Mouse (Mus musculus) lung, adult 2 months (tissue): Measurements from ENCODE around the gene Hscb. TPM values are rescaled to one million over a fixed set of nuclear protein-coding genes. Genes with fewer than 3 reads are reported as not detected.

Source experiments
- DNase-seq: peaks from one replicate; pipeline ENCODE4 v3.0.0; 2022
- H3K4me1 ChIP-seq: fragments of 200-500 bp; 2 replicates; pipeline ENCODE4 v1.6.1; 2011; ENCODE audit warnings: low read length; ENCODE audit not compliant: control insufficient read depth, insufficient read depth
- H3K4me3 ChIP-seq: fragments of 200-500 bp; replicated peaks from 2 replicates; pipeline ENCODE3; 2011; ENCODE audit warnings: low read depth, mild to moderate bottlenecking, control low read depth, low read length; ENCODE audit errors: extremely low read depth
- CTCF ChIP-seq: fragments of 200-500 bp; IDR thresholded peaks from 2 replicates; pipeline ENCODE4 v1.5.1; 2011; ENCODE audit warnings: mild to moderate bottlenecking, low read length, control low read depth; ENCODE audit not compliant: insufficient read depth
- POLR2A ChIP-seq: fragments of 200-500 bp; IDR thresholded peaks from 2 replicates; pipeline ENCODE4 v1.6.1; 2011; ENCODE audit warnings: low read depth, mild to moderate bottlenecking, control low read depth, low read length, borderline replicate concordance; ENCODE audit errors: extremely low read depth
- WGBS: fragments of 180-500 bp; shearing (Covaris S2); methylation state at CpG from one replicate; pipeline ENCODE4 v1.1.7; 2018; 5-methylcytosine and 5-hydroxymethylcytosine counted together
- polyA plus RNA-seq: library from polyadenylated mRNA; depleted of rRNA; stranded (reverse); fragments of >200 nt; gene quantifications from 2 replicates; pipeline ENCODE4 v1.2.3, GENCODE M21; 2012

The Hscb gene
- polyA plus RNA-seq, 1 experiment: 13.5 TPM

- TF ChIP-seq POLR2A: no peak
- peak; percentile 70 for TF ChIP-seq CTCF
- no peak overlapping the region for H3K4me3 ChIP-seq
- peak; percentile 58 for DNase-seq
- peaks cover 4% of the 10 kb centered on the region; the same call in 1 of the 2 replicates for H3K4me1 ChIP-seq
- 17% methylated on average over 3 of the region's 3 CpGs for WGBS
Observed at GRCm38 (mm10) chr5:110835959-110836358, 3.6 kb downstream of the Hscb start.

GRCm38 (mm10) chr5:110831036-110831720 lies 8.4 kb downstream of the Hscb start:
- no peak for DNase-seq
- TF ChIP-seq POLR2A (no peak), CTCF (no peak)
- 91% methylated on average over 5 of the region's 5 CpGs for WGBS

GRCm38 (mm10) chr5:110827576-110827975 lies 12.0 kb downstream of the Hscb start:
- no peak for TF ChIP-seq POLR2A
- TF ChIP-seq CTCF: no peak
- no peak overlapping the region for H3K4me3 ChIP-seq
- no peak for DNase-seq
- WGBS: 92% methylated on average over 5 of the region's 5 CpGs
- H3K4me1 ChIP-seq: no peaks in the 10 kb centered on the region

More at GRCm38 (mm10) chr5:110831036-110831720, 8.4 kb downstream of the Hscb start:
- no peaks in the 10 kb centered on the region; the same call in 1 of the 2 replicates for H3K4me1 ChIP-seq
- no peak overlapping the region for H3K4me3 ChIP-seq

- WGBS: 84% methylated on average over 8 of the region's 8 CpGs
- TF ChIP-seq CTCF: no peak
- no peak for TF ChIP-seq POLR2A
- no peak for DNase-seq
- Histone ChIP-seq H3K4me1 (no peaks in the 10 kb centered on the region), H3K4me3 (no peak overlapping the region)
Observed at GRCm38 (mm10) chr5:110826781-110827495, 12.6 kb downstream of the Hscb start.

GRCm38 (mm10) chr5:110824421-110824820 lies 15.2 kb downstream of the Hscb start:
- no peaks in the 10 kb centered on the region for H3K4me1 ChIP-seq
- TF ChIP-seq CTCF: no peak
- TF ChIP-seq POLR2A: no peak
- no peak overlapping the region for H3K4me3 ChIP-seq
- no peak for DNase-seq
- WGBS: 81% methylated on average over 4 of the region's 4 CpGs

GRCm38 (mm10) chr5:110809667-110810325 lies 29.8 kb downstream of the Hscb start, which contains the start of gene Ulk1:
Gene Ulk1, minus strand, starts transcription at chr5:110810097.
- 1% methylated on average over 80 of the region's 80 CpGs for WGBS
- TF ChIP-seq POLR2A (peak; percentile 96), CTCF (no peak)
- Histone ChIP-seq H3K4me3 (peak within 1 kb of the TSS; percentile 87), H3K4me1 (peaks cover 9% of the 10 kb centered on the region)
- peak; percentile 99 for DNase-seq

GRCm38 (mm10) chr5:110808821-110809666 lies 30.5 kb downstream of the Hscb start:
- under 1% methylated on average over 27 of the region's 27 CpGs for WGBS
- DNase-seq: peak; percentile 48
- TF ChIP-seq POLR2A (no peak), CTCF (no peak)
- Histone ChIP-seq H3K4me1 (peaks cover 9% of the 10 kb centered on the region), H3K4me3 (peak overlapping the region; percentile 87)

- H3K4me1 ChIP-seq: peaks cover 9% of the 10 kb centered on the region
- TF ChIP-seq POLR2A: peak; percentile 43; the same call in 1 of the 2 replicates
- no peak for TF ChIP-seq CTCF
- peak; percentile 92 for DNase-seq
- H3K4me3 ChIP-seq: peak overlapping the region; percentile 87
- WGBS: 1% methylated on average over 14 of the region's 14 CpGs
Observed at GRCm38 (mm10) chr5:110808061-110808631, 31.4 kb downstream of the Hscb start.
